Mouse (Mus musculus) testis, adult 2 months (tissue): ENCODE results near the gene Dlk1.

ENCODE experiments used
- CTCF ChIP-seq: fragments of 200-500 bp; IDR thresholded peaks from 2 replicates; pipeline ENCODE4 v1.5.1; 2012; ENCODE audit warnings: low read depth, mild to moderate bottlenecking, inconsistent platforms, low read length, moderate library complexity; ENCODE audit not compliant: control insufficient read depth, insufficient read depth, insufficient replicate concordance
- POLR2A ChIP-seq: fragments of 200-500 bp; IDR thresholded peaks from 2 replicates; pipeline ENCODE4 v1.6.1; 2012; ENCODE audit warnings: low read depth, mild to moderate bottlenecking, inconsistent platforms, low read length, moderate library complexity; ENCODE audit not compliant: control insufficient read depth

GRCm38 (mm10) chr12:109437559-109438350 is 14.9 kb upstream of the Dlk1 start:
- TF ChIP-seq CTCF (peak; percentile 77), POLR2A (no peak)
